Mouse (Mus musculus): ENCODE data around the gene Rheb.
A peak's percentile ranks its signal among the peaks of the same experiment; 100 is the strongest.
"Not testable (repeated sequence)": the region's sequence is repeated elsewhere in the genome, so short reads cannot be mapped to it uniquely, and the experiment has no call there.

Gene Rheb

DNA sequence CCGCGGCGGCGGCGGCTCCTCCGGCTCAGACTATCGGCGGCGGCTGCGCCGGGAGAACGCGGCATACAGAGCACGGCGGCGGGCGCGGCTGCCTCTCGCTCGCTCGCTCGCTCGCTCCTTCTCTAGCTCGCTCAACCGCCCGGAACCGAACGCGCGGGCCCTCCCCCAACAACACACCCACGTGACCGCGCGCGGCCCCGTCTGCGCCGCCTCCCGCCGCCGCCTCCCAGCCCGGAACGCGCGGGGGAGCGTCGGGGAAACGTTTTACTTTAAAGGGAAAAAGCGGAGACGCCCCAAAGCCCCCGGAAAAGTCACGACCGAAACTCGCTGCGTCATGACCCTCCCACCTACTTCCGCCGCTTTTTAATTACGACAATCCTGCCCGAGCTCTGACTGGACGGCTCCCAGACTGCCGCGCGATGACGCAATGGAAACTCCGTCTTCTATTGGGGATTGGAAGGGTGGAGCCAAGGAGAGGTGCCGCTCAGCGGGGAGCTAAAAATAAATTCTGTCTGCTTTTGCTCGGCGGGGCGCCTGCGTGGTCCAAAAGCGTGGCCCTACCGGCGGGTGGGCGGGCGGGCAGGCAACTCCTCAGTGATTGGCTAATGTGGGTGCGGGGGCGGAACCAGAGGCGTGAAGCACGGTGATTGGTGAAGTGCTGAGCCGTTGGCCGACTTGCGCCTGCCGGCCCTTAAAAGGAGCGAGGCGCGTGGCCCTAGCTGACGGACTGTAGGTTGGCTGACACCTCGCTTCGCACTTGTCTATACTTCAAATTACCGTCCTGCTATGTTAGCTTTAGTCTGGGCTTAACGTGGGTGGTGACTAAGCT is at the start of gene Rheb:
Rheb (minus strand) TSS at position 351 of the 829 bp plus-strand sequence.
- DNase-seq (ENCODE audit: extremely low read depth, insufficient read length, low spot score), result peak; percentile 92

DNA sequence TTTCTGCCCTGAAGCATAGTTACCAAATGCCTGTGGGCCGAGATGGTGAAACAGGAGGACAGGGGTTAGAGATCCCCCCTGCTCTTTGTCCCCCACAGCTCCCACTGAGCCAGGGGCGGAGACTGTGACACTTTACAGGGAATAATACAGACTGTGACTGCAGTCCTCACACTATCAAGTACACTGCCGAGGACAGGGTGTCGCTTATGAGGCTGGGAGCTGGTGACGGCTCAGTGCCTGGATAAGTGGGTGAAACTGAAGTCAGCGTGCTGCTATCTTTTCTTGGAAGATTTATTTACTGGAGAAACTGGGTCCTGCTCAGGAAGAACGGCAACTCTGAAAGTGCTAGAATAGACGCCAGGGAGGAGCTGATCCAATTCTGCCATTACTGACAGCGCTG is 47.4 kb upstream of the Rheb start:
- no peak for DNase-seq (ENCODE audit: extremely low read depth, insufficient read length, low spot score)

DNA sequence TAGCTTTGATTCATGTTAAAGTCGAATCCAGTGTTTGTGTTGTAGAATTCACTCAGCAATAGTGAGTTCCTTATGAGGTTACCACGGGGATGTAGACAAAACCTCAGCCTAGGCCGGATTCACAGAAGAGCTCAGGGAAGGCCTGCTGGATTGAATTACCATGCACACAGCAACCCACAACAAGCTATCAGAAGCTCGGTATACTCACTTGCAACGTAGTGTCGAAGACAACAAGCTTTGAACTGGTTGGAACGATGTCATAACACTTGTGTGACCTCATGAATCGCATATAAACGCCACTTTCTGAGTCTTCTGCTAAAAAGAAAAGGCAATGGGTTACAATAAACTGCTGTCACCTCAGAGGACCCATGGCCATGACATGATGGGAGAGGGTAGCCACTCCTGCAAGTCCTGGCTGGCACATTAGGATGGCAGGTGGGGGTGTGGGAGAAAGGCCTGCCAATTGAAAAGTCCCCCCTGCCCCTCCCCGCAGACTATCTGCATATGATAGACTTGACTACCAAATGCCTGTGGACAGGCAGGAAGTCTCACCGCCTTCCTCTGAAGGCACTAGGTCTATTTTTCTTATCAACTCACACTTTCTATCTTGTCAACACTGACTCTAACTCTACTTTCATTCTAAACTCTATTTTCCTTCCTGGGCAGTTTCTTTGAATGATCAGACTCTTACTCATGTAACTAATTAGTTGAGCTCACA is 46.6 kb upstream of the Rheb start:
- DNase-seq (ENCODE audit: extremely low read depth, insufficient read length, low spot score), result no peak

DNA sequence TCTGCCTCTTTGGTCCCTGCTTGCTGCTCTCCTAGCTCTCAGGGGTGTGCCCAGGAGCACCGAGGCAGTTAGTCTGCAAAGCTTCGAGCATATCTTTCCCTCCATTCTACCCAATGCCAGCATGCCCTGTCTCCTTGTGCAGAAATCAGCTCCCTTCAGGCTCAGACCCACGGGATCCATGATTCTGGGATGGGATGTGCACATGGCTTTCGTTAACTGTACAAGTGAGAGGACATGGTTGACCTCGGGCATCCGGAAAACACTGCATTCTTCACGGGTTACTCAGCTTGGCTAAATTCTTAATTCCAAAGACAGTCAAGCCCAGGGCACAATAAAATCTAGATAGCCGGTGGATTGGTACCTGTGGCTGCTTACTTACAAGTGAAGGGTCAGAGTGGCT is 44.8 kb upstream of the Rheb start:
- no peak for DNase-seq (ENCODE audit: extremely low read depth, insufficient read length, low spot score)

DNA sequence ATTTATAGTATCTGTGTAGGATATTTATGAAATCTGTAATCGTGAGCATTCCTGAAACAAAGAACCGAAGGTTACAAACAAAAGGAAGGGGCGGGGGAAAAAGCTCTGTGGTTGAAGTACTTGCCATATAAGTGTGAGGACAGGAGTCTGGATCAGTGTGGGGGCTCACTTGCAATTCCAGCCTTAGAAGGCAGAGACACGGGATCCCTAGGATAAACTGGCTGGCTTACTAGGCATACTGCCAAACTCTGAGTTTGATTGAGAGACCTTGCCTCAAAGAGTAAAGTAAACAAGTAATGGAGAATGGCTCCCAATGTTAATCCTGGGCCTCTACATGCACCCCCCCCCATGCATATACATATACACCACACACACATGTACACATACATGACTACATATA is 36.3 kb upstream of the Rheb start:
- no peak for DNase-seq (ENCODE audit: extremely low read depth, insufficient read length, low spot score)

DNA sequence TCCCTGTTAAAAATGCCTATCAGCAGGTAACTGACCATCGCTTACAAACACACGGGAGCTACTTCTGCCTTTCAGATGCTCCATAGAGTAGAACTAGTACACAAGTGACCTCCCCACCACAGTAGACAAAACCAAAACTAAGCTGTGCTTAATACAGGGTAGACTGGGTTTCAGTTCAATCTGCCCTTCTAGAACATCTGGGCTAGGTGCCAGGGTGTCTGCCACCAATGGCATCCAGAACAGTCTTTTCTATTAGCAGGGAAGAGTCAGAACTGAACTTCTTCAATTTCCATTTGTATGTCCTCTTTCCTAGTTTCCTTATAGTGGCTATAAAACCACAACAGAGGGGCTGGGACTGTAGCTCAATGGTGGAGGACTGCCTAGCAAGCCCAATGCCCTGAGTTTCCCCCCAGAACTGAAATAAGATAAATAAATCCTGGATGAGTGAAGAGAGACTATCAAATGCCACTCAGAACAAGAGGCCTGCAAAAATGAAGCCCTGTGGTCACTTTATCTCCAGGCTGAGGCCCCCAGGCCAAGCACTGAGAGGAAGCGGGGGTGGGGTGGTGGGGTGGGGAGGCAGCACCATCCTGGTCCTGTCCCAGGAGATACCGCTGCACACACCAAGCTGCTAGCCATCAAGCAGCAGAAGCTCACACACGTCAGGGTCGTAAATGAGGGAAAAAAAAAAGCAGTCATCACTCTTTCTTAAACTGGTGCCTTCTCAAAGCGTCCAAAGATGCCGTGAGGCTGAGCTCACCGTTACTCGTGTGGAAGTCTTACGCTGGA is 35.6 kb upstream of the Rheb start:
- no peak for DNase-seq (ENCODE audit: extremely low read depth, insufficient read length, low spot score)

DNA sequence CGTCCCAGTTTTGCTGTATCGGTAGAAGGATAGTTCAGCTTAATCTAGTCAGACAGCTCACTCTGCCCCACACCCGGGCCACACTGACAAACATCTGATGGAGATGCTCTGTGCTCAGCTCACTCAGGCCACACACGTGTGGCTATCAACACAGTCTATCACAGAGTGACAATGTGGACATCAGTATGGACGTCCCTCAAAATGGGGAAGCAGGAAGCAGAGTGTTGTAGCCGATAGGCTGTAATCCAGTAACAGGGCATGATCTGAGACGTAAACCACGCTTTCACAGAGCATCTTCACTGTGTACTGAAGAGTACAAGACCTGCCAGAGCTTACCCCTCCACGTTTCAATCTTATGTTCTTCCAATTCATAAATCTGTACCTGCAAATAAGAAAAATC is 34.2 kb upstream of the Rheb start:
- DNase-seq (ENCODE audit: extremely low read depth, insufficient read length, low spot score), result no peak

DNA sequence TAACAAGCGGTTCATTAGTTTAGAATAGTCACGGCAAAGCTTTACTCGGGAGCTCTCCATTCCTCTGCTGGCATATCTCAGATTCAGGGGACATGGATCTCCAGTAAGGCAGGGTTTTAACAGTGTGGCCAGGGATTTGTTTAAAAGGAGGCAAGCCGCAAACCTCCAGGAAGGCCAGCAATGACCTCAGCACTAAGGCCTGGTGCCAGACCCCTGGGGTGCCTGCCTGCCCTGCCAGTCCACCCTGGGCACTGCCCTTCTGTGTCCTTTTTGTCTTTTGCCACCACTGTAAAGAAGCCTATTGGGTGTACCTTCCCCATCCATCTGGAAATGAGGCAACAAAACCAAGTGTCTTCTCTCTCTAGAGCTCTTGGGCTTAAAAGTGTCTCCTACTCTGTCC is 31.7 kb upstream of the Rheb start:
- peak; percentile 65 for DNase-seq (ENCODE audit: extremely low read depth, insufficient read length, low spot score)

DNA sequence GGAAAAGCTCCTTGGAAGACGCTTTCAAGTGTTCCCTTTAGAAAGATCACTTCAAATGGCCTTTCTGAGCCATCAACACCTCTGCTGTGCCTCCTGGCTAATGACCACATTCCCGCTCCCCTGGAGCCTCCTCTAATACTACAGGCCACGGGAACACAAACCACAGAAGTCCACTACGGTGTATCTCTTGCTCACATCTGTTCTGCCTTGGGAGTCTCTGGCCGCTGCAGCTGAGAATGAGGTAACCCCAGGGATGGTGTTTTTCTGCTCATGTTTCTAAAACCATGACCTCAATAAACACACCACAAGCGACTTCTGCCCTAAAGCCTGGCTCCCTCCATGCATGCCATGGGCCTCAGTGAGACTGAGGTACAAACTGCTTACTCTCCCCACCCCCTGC is 30.8 kb upstream of the Rheb start:
- peak; percentile 19 for DNase-seq (ENCODE audit: extremely low read depth, insufficient read length, low spot score)

DNA sequence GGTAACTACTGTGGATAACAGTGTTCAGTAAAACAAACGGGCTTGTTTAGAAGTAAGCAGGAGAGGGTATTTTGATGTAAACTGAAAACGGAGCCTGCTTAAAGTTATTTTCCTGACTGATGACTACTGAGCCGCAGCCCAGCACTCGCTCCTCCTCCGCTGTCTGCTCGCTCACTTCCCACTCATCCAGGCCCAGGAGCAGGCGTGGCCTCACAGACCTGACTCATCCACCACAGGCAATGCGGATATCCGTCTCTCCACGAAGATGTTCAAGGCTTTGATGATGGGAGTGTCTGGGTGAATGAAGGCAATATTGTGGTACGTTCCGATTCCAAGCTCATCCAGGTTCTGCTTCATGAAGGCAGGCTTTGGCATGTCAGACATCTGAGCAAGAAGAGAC is 28.9 kb upstream of the Rheb start:
- DNase-seq (ENCODE audit: extremely low read depth, insufficient read length, low spot score), result peak; percentile 76

DNA sequence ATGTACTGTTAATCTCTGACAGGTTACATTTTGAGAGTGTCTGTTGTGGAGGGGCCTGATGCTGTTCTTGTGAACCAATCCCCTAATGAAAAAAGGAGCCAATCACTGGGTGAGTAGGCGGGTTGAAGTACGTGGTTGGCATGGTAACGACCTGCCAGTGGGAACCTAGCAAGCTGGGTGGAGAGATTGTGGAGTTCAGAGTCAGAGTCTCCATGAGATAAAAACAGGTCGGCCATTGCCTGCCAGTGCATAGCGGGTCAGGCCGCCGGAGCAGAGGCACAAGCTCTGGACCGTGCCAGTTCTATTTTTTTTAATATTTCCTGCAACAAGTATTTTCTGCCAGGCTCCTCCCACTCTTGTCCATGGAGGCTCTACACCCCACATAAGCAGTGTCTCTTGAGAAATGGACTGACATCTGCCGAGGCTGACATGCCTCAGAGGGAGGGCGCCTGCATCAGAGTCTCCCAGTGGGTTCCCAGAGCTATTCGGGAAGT is 27.4 kb upstream of the Rheb start:
- no peak for DNase-seq (ENCODE audit: extremely low read depth, insufficient read length, low spot score)

DNA sequence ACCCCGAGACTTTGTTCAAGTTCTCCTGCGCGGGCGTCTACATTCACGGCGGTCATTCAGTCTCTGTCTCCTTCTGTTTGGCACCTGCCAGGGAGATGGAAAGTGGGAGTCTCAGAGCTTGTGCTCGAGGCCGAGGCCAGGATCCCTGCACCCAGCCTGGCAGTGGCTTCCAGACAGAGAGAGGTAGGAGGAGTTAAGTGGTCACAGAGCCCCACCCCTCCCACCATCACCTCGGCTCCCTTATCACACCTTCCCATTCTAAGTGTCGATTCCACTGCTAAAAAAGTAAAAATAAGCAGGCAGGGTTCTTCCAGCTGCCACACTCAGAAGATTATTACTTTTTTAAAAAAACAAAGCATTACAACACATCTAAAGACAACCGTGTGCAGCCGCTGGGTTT is 21.4 kb upstream of the Rheb start:
- DNase-seq (ENCODE audit: extremely low read depth, insufficient read length, low spot score), result no peak

DNA sequence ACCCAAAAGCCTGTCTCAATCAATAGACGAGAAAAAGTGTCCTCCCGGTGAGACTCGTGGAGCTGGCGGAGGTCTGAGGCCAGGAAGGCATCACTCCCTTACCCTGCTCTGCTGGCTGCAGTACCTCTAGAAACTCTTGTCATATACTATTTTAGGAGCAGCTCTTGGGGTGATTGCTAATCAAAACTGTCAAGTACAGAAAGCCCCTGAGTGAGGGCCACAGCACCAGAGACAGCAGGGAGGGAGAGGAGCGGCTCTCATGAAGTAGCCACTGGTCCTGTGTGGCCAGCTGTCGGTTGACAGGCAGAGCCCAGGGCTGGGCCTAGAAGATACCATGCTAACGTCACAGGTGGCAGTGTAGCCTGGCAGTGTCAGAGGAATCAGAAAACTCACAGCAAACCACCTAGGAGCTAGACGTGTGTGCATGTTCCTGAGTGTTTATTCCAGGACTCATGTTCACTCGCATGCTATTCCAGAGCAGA is 19.1 kb upstream of the Rheb start:
- no peak for DNase-seq (ENCODE audit: extremely low read depth, insufficient read length, low spot score)

DNA sequence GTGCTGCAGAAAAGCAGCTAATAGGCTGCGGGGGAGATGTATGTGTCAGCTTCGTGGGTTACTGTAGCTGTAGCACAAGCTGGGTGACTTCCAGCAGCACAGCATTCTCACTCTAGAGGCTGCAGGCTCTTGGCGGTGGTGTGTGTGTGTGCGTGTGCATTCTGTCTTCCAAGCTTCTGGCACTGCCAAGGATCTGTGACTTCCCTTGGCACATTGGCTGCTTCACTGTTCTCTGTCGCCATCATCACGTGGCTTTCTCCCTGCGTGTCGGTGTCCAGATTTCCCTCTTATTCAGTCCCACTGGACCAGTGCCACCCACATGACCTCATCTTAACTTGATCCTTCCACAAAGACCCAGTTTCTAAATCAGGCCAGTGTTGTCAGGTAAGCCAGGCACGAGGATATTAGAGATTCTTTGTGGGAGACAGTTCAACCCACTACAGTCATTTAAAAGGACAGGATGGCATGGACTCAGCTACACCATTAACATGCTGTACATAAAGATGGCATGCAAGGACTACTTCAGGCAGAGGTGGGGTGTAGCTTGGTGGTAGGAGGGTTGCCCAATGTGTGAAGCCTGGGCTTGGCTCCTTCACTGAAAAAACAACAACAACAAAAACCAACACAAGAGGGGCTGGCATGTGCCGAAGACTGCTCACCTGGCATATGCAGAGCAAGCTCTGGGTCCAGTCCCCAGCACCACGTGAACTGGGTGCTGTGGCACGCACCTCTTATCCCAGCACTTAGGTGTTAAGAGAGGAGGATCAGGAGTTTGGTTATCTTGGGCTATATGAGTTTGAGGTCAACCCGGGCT is 18.4 kb upstream of the Rheb start:
- peak; percentile 68 for DNase-seq (ENCODE audit: extremely low read depth, insufficient read length, low spot score)

DNA sequence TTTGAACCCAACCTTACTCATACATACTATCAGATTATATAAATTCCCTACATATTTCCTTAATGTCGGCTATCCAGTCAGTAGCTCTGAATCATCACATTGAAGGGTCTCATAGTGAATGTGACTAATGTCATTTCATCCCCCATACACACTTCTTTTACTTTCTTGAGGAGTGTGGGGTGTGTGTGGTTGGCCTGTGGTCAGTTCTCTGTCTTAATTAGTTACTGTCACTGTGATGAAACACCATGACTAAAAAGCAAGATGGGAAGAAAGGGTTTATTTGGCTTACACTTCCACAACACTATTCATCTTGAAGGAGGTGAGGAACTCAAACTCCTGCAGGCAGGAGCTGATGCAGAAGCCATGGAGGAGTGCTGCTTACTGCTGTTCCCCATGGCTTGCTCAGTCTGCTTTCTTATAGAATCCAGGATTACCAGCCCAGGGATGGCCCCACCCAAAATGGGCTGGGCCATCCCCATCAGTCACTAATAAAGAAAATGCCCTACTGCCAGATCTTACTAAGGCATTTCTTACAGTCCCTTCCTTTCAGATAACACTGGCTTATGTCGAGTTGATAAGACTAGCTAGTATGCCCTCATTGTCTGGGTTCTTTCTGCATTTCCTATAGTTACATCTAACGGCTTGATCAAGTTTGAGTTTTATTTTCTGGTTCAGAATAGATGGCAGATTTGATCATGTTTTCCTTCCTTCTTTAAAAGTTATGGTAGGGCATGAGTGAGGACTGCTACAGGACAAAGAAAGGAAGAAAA is 17.5 kb upstream of the Rheb start:
- peak; percentile 39 for DNase-seq (ENCODE audit: extremely low read depth, insufficient read length, low spot score)

DNA sequence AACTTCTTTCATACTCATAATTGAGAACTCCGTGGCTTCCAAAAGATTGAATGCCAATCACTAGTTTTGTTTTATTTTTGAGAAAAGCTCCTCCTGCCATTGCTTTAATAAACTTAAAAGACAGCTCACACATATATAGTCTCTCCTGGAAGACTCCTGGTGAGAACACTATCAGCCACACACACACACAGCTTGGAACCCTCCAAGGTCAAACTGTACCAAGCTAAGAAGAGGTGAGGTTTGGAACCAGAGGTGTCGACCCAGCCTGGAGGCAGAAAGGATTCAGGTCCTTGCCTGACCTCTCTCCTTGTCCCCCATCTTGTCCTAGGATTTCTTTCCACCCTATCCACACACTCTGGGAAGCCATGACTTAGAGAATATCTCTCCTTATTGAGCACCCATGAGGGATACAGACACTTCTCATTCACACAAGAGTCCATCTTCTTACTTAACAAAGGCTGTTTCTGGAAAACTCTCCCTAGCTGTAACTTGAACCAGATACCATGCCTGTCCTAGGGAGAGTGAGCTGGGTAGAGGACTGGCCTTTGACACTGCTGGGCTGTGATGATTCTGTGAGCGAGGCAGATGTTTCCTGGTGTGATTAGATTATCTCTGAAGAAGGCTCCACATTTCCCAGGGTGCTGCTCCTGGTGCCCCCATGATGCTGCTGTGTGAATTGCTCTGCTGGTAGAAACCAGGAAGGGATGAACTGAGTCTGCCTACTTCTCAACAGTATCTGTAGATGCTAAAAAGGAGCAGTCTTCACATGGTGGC is 12.6 kb upstream of the Rheb start:
- no peak for DNase-seq (ENCODE audit: extremely low read depth, insufficient read length, low spot score)

DNA sequence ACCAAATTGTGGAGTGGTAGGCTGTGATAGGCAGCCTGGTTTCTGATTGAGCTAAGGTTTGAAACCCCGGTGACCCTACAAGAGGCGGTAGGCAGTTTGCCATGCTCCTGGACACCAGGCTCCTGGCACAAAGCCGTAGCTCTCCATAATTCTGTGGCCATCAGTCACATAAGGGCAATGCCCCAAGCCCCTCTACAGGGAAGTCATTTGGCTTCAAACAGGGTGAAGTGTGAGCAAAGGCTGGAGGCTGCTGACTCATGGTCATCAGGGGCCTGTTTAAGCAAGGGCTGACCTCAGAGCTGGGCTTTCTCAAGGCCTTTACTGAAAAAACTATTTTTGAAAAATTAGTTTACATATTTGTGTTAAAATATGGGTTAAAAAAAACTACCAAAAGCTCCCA is 11.8 kb upstream of the Rheb start:
- no peak for DNase-seq (ENCODE audit: extremely low read depth, insufficient read length, low spot score)

DNA sequence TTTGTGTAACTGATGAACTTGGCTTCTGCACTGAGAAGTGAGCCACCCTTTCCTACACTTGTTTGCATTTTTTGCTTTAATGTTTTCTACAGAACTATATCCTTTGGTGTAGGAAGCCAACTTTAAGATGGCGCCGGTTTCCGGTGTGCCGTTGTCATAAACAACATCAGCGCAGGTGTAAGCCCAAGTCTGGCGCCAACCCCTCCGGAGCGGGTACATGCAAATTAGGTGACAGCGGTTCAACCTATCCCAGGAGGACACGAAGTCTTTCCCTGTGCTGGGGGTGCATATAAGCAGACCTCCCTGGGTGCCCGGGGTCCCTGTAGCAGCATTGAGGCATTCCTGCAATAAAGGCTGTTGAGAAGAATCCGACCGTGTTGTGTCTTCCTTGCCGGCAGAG is 5.8 kb upstream of the Rheb start:
- not testable (repeated sequence) for DNase-seq (ENCODE audit: extremely low read depth, insufficient read length, low spot score)

DNA sequence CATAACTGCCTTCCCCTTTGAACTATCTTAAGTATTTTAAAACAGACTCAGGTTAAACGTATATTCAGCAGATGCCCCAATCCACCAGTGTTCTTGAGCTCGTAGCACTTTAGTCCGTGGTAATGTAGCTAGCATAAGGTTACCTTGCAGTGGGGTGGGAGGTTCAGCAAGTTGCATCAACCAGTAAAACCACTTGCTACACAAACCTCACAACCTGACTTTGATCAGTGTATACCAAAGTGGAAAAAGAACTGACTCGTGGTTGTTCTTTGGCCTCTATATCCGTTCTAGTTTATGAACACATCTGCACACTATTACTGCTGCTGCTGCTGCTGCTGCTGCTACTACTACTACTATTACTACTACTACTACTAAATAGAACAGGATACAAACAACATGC is 1.4 kb upstream of the Rheb start:
- no peak for DNase-seq (ENCODE audit: extremely low read depth, insufficient read length, low spot score)

Measured in 3134 (cell line).